Mouse (Mus musculus): ENCODE results near the gene Lrrc8c. TPM values are rescaled to one million over a fixed set of nuclear protein-coding genes. Genes with fewer than 3 reads are reported as not detected.

The Lrrc8c gene
- total and polyA plus RNA-seq, 3 experiments, result 33.0 to 46.0 TPM; not detected in 1

DNA sequence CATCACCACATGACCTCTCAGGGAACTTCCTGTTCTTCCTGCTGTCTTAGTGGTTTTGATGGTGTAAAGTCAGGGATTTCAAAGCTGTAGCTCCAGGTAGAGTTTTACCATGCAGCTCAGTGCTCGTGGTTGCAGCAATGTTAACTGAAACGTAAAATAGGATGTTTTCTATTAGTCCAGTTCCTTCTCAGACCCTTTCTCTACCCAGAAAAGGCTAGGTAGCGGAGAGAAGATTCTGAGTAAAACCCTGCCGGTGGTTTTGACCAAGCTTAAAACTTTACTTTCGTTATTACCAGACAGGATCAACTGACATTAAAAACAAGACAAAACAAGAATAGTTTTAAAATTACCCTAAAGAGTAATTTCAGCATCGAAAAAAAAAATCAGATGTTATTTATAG, 3.7 kb upstream of the Lrrc8c start:
- no peak for DNase-seq (ENCODE audit: low read depth, low spot score)
- H3K4me3 ChIP-seq (ENCODE audit: control insufficient read depth in 1 of 2, insufficient read depth in 1 of 2, low read depth in 2 of 2, low read length in 2 of 2), result no peak overlapping the region

DNA sequence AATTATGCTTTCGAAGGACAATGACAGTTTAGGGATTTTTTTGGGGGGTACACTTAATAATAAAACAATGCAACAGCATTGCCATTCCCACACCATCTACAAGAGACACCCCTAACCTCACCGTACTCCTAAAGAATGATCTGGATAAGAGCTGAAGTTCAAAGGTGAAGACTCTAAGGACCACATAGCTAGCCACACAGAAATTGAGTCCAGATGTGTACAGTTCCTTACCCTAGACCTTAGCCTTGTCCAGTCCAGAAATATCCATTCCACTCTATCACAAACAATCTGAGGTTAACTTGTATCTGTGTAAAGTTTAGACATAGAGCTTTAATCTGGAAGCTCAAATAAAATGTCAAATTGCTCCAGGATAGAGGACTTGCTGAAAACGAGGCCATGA, 2.9 kb upstream of the Lrrc8c start:
- H3K27ac ChIP-seq (ENCODE audit: control insufficient read depth, low read depth, low read length), result no peak overlapping the region
- H3K9ac ChIP-seq (ENCODE audit: control insufficient read depth, low read depth, low read length, poor library complexity, severe bottlenecking), result no peak overlapping the region
- H3K4me3 ChIP-seq (ENCODE audit: control insufficient read depth in 1 of 2, insufficient read depth in 1 of 2, low read depth in 2 of 2, low read length in 2 of 2), result no peak overlapping the region
- peaks cover 20% of the 10 kb centered on the region for H3K79me2 ChIP-seq (ENCODE audit: control insufficient read depth, insufficient read depth, low read length, poor library complexity)
- H3K4me1 ChIP-seq (ENCODE audit: control insufficient read depth in 1 of 2, insufficient read depth in 2 of 2, low read length in 2 of 2), result peaks cover 2 to 5% of the 10 kb centered on the region in 2 experiments; a peak in 3 of 4 replicates
- peaks cover 0 to 8% of the 10 kb centered on the region in 2 experiments; a peak in 3 of 4 replicates for H3K36me3 ChIP-seq (ENCODE audit: control insufficient read depth in 1 of 2, insufficient read depth in 2 of 2, low read length in 2 of 2)
- DNase-seq (ENCODE audit: low read depth, low spot score), result no peak
- no peaks in the 10 kb centered on the region for H3K9me3 ChIP-seq (replicated peaks; ENCODE audit: insufficient read depth, low read length)
- no peaks in the 10 kb centered on the region for H3K27me3 ChIP-seq (ENCODE audit: control insufficient read depth in 1 of 2, insufficient read depth in 2 of 2, low read length in 2 of 2)
- TF ChIP-seq TCF12 (IDR thresholded peaks at IDR 0.05; ENCODE audit: low read depth, low read length) (no peak), MYC (IDR thresholded peaks at IDR 0.05; ENCODE audit: low read depth, low read length) (no peak), UBTF (IDR thresholded peaks at IDR 0.05; ENCODE audit: borderline replicate concordance, insufficient read depth, low read depth, low read length) (no peak), MXI1 (IDR thresholded peaks at IDR 0.05; ENCODE audit: low read depth, low read length) (no peak), TBP (IDR thresholded peaks at IDR 0.05; ENCODE audit: low read depth, low read length) (no peak), SIN3A (IDR thresholded peaks at IDR 0.05; ENCODE audit: low read length) (no peak), E2F4 (IDR thresholded peaks at IDR 0.05; ENCODE audit: borderline replicate concordance, low read depth, low read length) (no peak), EP300 (IDR thresholded peaks at IDR 0.05; ENCODE audit: low read depth in 1 of 2, low read length in 2 of 2) (no peak), ZKSCAN1 (IDR thresholded peaks at IDR 0.05; ENCODE audit: low read depth, low read length) (no peak), TAL1 (IDR thresholded peaks at IDR 0.05; ENCODE audit: low read length) (no peak), SMC3 (IDR thresholded peaks at IDR 0.05; ENCODE audit: low read depth, low read length) (no peak), KAT2A (conservative IDR thresholded peaks at IDR 0.05; ENCODE audit: low read depth, low read length) (no peak)

More for the DNA sequence above, 3.7 kb upstream of the Lrrc8c start:
- Histone ChIP-seq H3K9ac (ENCODE audit: control insufficient read depth, low read depth, low read length, poor library complexity, severe bottlenecking) (no peak overlapping the region), H3K36me3 (ENCODE audit: control insufficient read depth in 1 of 2, insufficient read depth in 2 of 2, low read length in 2 of 2) (no peaks in the 10 kb centered on the region; a peak in 1 of 4 replicates), H3K4me1 (ENCODE audit: control insufficient read depth in 1 of 2, insufficient read depth in 2 of 2, low read length in 2 of 2) (peaks cover 0 to under 1% of the 10 kb centered on the region in 2 experiments; a peak in 2 of 4 replicates), H3K9me3 (replicated peaks; ENCODE audit: insufficient read depth, low read length) (no peaks in the 10 kb centered on the region), H3K27ac (ENCODE audit: control insufficient read depth, low read depth, low read length) (no peak overlapping the region), H3K79me2 (ENCODE audit: control insufficient read depth, insufficient read depth, low read length, poor library complexity) (peaks cover 13% of the 10 kb centered on the region), H3K27me3 (ENCODE audit: control insufficient read depth in 1 of 2, insufficient read depth in 2 of 2, low read length in 2 of 2) (no peaks in the 10 kb centered on the region)
- TF ChIP-seq ZC3H11A (IDR thresholded peaks at IDR 0.05; ENCODE audit: low read depth, low read length), result no peak
- TF ChIP-seq RAD21 (IDR thresholded peaks at IDR 0.05; ENCODE audit: low read depth, low read length), result no peak
- TF ChIP-seq KAT2A (conservative IDR thresholded peaks at IDR 0.05; ENCODE audit: low read depth, low read length), result no peak
- no peak for TF ChIP-seq NELFE (IDR thresholded peaks at IDR 0.05; ENCODE audit: low read depth, low read length)
- no peak for TF ChIP-seq ZNF384 (IDR thresholded peaks at IDR 0.05; ENCODE audit: low read depth, low read length)
- TF ChIP-seq ELF1 (IDR thresholded peaks at IDR 0.05; ENCODE audit: low read depth, low read length), result no peak
- no peak for TF ChIP-seq CTCF (IDR thresholded peaks at IDR 0.05 in 2 of 3, conservative IDR thresholded peaks at IDR 0.05 in 1 of 3; ENCODE audit: control insufficient read depth in 1 of 3, insufficient read depth in 1 of 3, low read depth in 2 of 3, low read length in 3 of 3, poor library complexity in 1 of 3, severe bottlenecking in 1 of 3)
- no peak for TF ChIP-seq MYC (IDR thresholded peaks at IDR 0.05; ENCODE audit: low read depth, low read length)
- no peak for TF ChIP-seq RCOR1 (IDR thresholded peaks at IDR 0.05; ENCODE audit: low read depth, low read length)
- TF ChIP-seq ETS1 (IDR thresholded peaks at IDR 0.05; ENCODE audit: low read depth, low read length), result no peak
- TF ChIP-seq POLR2A (IDR thresholded peaks at IDR 0.05; ENCODE audit: control insufficient read depth in 1 of 2, insufficient read depth in 1 of 2, low read depth in 1 of 2, low read length in 2 of 2, poor library complexity in 1 of 2), result no peak

Data from MEL (cell line).